ENCODE assay signal across 13 mouse cellular contexts in genomic region chr13:45849145-45850023, GRCm38 (mm10).
DNase-seq lines count a peak whose midpoint lies in the region; ATAC-seq and TF ChIP-seq lines count a peak whose summit lies in the region.
"Had no signal": no experiment of that assay in that cellular context is flagged by ENCODE, and none has a peak within 500 bp of the region (broad histone marks: within the 10 kb centered on the region; RNA-seq: fewer than 3 reads in every experiment).

No protein-coding gene starts in this region.

- no peak overlapping the region for H3K9ac ChIP-seq in heart, embryonic 11.5 days (ENCODE audit: low read depth, low read length)
- H3K9ac ChIP-seq: forebrain, embryonic 13.5 days; lung, embryonic 14.5 days had no signal

- intact Hi-C loops in left cerebral cortex, postnatal 14 days (cut with DNase I) = no loop called here

- H3K4me3 ChIP-seq in heart, embryonic 11.5 days (ENCODE audit: low read depth, low read length) = no peak overlapping the region
- H3K4me3 ChIP-seq in myocyte = no peak overlapping the region
- H3K4me3 ChIP-seq: forebrain, embryonic 13.5 days had no signal

- WGBS in heart, embryonic 11.5 days (ENCODE audit: insufficient replicate concordance) = 56% methylated on average over 7 of the region's 7 CpGs

- H3K79me2 ChIP-seq in myocyte (ENCODE audit: control insufficient read depth, insufficient read depth) = peaks cover 3% of the 10 kb centered on the region

- H3K27me3 ChIP-seq in heart, embryonic 11.5 days (ENCODE audit: control insufficient read depth, insufficient read depth, low read length) = no peaks in the 10 kb centered on the region
- no peaks in the 10 kb centered on the region for H3K27me3 ChIP-seq in myocyte (ENCODE audit: control insufficient read depth, insufficient read depth, insufficient read length)
- H3K27me3 ChIP-seq: forebrain, embryonic 13.5 days had no signal

- H3K9me3 ChIP-seq in heart, embryonic 11.5 days (replicated peaks; ENCODE audit: control insufficient read depth, low read length) = no peaks in the 10 kb centered on the region
- H3K9me3 ChIP-seq: forebrain, embryonic 13.5 days had no signal

- ATAC-seq in heart, embryonic 11.5 days (replicated peaks; ENCODE audit: insufficient number of reproducible peaks, low FRiP score, low TSS enrichment) = peak; percentile 95
- ATAC-seq: forebrain, embryonic 13.5 days had no signal

- TF ChIP-seq POLR2A in myocyte (IDR thresholded peaks at IDR 0.05; ENCODE audit: insufficient read length, low read depth) = no peak

- DNase-seq in heart, adult 18-20 months = no peak
- DNase-seq in MEL-GATA-1-ER (ENCODE audit: extremely low read depth, low read depth) (peak; percentile 47), liver (peak; percentile 81)
- no peak for DNase-seq in cerebellum, adult 9-10 months
- no peak for DNase-seq in left cerebral cortex, postnatal 14 days (ENCODE audit: low spot score in 2 of 2)
- DNase-seq: adrenal gland, postnatal 25 days; cerebellum, adult 11-12 months; gastrocnemius, postnatal 10 days; lung, embryonic 14.5 days had no signal

- H3K4me2 ChIP-seq in heart, embryonic 11.5 days = no peak overlapping the region
- H3K4me2 ChIP-seq in myocyte (ENCODE audit: low read depth) = no peak overlapping the region
- H3K4me2 ChIP-seq: forebrain, embryonic 13.5 days; lung, embryonic 14.5 days had no signal

- H3K27ac ChIP-seq in heart, embryonic 11.5 days (ENCODE audit: low read depth, low read length) = peak overlapping the region; percentile 76
- H3K27ac ChIP-seq: forebrain, embryonic 13.5 days; kidney, postnatal 0 days had no signal

- no peaks in the 10 kb centered on the region for H3K36me3 ChIP-seq in heart, embryonic 11.5 days (ENCODE audit: control insufficient read depth, insufficient read depth, low read length)
- H3K36me3 ChIP-seq in myocyte (ENCODE audit: control insufficient read depth, insufficient read depth) = no peaks in the 10 kb centered on the region

- H3ac ChIP-seq in myocyte (ENCODE audit: control insufficient read depth, insufficient read length) = no peak overlapping the region

- peaks cover 13% of the 10 kb centered on the region for H3K4me1 ChIP-seq in heart, embryonic 11.5 days (ENCODE audit: control insufficient read depth, insufficient read depth, low read length)
- H3K4me1 ChIP-seq: forebrain, embryonic 13.5 days had no signal

TF ChIP-seq in myocyte, 11 proteins besides CTCF, POLR2A, EP300 and RAD21:
- TF ChIP-seq TCF12 (IDR thresholded peaks at IDR 0.05; ENCODE audit: insufficient read depth, poor library complexity, severe bottlenecking) (no peak), POLR2AphosphoS2 (IDR thresholded peaks at IDR 0.05; ENCODE audit: insufficient read length, low read depth) (no peak), MYOD1 (IDR thresholded peaks at IDR 0.05; ENCODE audit: control insufficient read depth in 1 of 3, insufficient read length in 2 of 3, low read depth in 2 of 3) (peak in 2 of 3 experiments; percentile 73 to 79), MAX (IDR thresholded peaks at IDR 0.05; ENCODE audit: low read depth) (no peak), CEBPB (IDR thresholded peaks at IDR 0.05; ENCODE audit: insufficient read depth, poor library complexity, severe bottlenecking) (no peak), MYOG (IDR thresholded peaks at IDR 0.05; ENCODE audit: control insufficient read depth in 1 of 3, insufficient read depth in 1 of 3, insufficient read length in 2 of 3, low read depth in 2 of 3) (peak in 2 of 3 experiments; percentile 63 to 82), TCF3 (IDR thresholded peaks at IDR 0.05; ENCODE audit: insufficient read length, low read depth) (peak; percentile 21), REST (IDR thresholded peaks at IDR 0.05; ENCODE audit: insufficient read depth, insufficient read length) (no peak), E2F4 (IDR thresholded peaks at IDR 0.05; ENCODE audit: insufficient read depth) (no peak), SRF (IDR thresholded peaks at IDR 0.05; ENCODE audit: control insufficient read depth, insufficient read length, low read depth) (no peak), USF1 (IDR thresholded peaks at IDR 0.05; ENCODE audit: low read depth) (no peak)

Comparison
In these comparisons a context has a peak if more than half of its experiments do, and no peak if none do; other contexts are left out.
1. DNase-seq: peak in MEL-GATA-1-ER (single experiment) and liver (single experiment); none in heart, adult 18-20 months (0 of 2), cerebellum, adult 9-10 months (single experiment) and left cerebral cortex, postnatal 14 days (0 of 2).